Mouse (Mus musculus) embryonic facial prominence, embryonic 12.5 days (tissue): Measurements from ENCODE around the gene Fhad1. TPM values are rescaled to one million over a fixed set of nuclear protein-coding genes. Genes with fewer than 3 reads are reported as not detected.

Source experiments
- ATAC-seq: fragments of 200-750 bp; cut with Nextera tagmentation; 2 replicates; pipeline ENCODE4 v1.8.0; 2017; ENCODE audit not compliant: insufficient number of reproducible peaks, insufficient read depth, low FRiP score, low TSS enrichment
- H3K27ac ChIP-seq: fragments of 300-500 bp; sonication (generic); 2 replicates; pipeline ENCODE4 v1.5.1; 2016; ENCODE audit warnings: mild to moderate bottlenecking
- H3K27me3 ChIP-seq: fragments of 300-500 bp; sonication (generic); 2 replicates; pipeline ENCODE4 v1.6.1; 2016; ENCODE audit warnings: mild to moderate bottlenecking, moderate library complexity
- H3K36me3 ChIP-seq: fragments of 300-500 bp; sonication (generic); 2 replicates; pipeline ENCODE4 v1.6.1; 2016; ENCODE audit warnings: mild to moderate bottlenecking
- H3K4me1 ChIP-seq: fragments of 300-500 bp; sonication (generic); 2 replicates; pipeline ENCODE4 v1.6.1; 2016
- H3K4me2 ChIP-seq: fragments of 300-500 bp; sonication (generic); replicated peaks from 2 replicates; pipeline ENCODE4 v1.6.1; 2016; ENCODE audit warnings: mild to moderate bottlenecking, moderate library complexity
- H3K4me3 ChIP-seq: fragments of 300-500 bp; sonication (generic); 2 replicates; pipeline ENCODE4 v1.5.1; 2016; ENCODE audit warnings: mild to moderate bottlenecking
- H3K9ac ChIP-seq: fragments of 300-500 bp; sonication (generic); 2 replicates; pipeline ENCODE4 v1.6.1; 2016; ENCODE audit warnings: mild to moderate bottlenecking, moderate library complexity
- H3K9me3 ChIP-seq: fragments of 300-500 bp; sonication (generic); 2 replicates; pipeline ENCODE4 v1.6.1; 2016; ENCODE audit warnings: mild to moderate bottlenecking, moderate library complexity
- WGBS: fragments of 180-500 bp; shearing (Covaris S2); methylation state at CpG from one replicate; pipeline ENCODE4 v1.1.7; 2016; 5-methylcytosine and 5-hydroxymethylcytosine counted together
- polyA plus RNA-seq: library from polyadenylated mRNA; unstranded; fragments of >200 nt; fragmentation: Nextera tagmentation; extraction: Ambion mirVana; gene quantifications from 2 replicates; pipeline ENCODE4 v1.2.1, GENCODE M21; 2016

Gene Fhad1
- polyA plus RNA-seq, 1 experiment from 2014 or later, result 1.9 TPM

DNA sequence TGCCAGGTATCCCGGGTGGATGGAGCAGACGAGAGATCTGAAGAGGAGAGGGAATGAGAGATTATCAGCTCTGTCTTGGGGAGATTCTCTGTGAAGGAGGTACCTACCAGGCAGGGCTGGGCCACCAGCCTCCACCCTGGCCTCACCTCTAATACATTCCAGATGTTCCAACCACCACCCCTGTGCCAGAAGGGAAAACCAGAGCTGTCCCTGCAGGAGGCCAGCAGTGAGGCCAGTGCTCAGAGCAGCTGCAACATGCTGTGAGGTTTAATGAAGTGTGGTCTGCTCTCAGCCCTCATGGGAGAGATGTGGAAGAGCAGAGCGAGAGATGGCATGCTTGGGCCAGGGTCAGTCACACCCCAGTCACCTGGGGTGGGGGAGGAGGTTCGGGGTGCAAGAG is 23.0 kb upstream of the Fhad1 start:
- 35% methylated on average over 4 of the region's 4 CpGs for WGBS
- Histone ChIP-seq H3K27me3 (no peaks in the 10 kb centered on the region), H3K4me2 (no peak overlapping the region), H3K9me3 (no peaks in the 10 kb centered on the region), H3K9ac (no peak overlapping the region), H3K4me3 (no peak overlapping the region), H3K4me1 (peaks cover 29% of the 10 kb centered on the region), H3K27ac (no peak overlapping the region), H3K36me3 (no peaks in the 10 kb centered on the region)
- ATAC-seq, result no peak

DNA sequence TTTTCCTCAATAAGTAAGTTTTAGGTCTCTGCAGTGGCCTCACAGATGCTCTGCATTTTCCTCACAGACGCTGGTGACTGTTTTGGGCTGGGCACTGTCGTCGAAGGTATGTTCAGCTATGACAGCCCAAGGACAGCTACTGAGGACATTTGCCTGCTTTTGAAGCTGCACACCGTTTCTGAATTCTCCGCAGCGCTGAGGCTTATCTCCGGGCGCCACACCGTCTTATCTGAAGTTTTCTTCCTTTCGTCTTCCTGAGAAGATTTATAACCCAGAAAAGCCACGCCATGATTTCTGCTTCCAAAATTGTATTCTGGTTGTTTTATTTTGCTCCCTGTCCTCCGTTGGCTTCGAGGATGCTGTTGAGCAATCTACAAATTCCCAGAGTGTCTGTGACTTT is 13.7 kb upstream of the Fhad1 start:
- WGBS, result 89% methylated on average over 13 of the region's 13 CpGs
- Histone ChIP-seq H3K9ac (no peak overlapping the region), H3K36me3 (no peaks in the 10 kb centered on the region), H3K4me2 (no peak overlapping the region), H3K4me1 (no peaks in the 10 kb centered on the region), H3K4me3 (no peak overlapping the region), H3K27me3 (no peaks in the 10 kb centered on the region), H3K9me3 (no peaks in the 10 kb centered on the region), H3K27ac (no peak overlapping the region)
- ATAC-seq, result no peak

DNA sequence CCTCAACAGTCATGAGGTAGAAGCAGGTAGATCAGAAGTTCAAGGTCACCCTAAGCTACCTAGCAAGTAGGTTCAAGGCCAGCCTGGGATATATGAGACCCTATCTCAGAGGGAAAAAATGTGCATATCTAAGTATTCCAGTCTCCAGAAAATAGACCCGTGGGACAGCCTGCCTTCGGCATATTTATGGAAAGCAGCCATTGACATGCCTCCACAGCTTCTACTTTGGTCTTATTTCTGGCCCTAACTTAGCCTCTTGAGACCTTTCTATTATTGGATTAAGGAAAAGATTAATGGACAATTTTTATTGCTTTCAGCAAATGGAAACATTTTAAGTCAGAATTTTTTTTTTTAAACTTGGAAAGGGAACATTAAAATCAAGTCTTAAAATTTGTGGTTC is 12.1 kb upstream of the Fhad1 start:
- 75% methylated on average over 2 of the region's 2 CpGs for WGBS

DNA sequence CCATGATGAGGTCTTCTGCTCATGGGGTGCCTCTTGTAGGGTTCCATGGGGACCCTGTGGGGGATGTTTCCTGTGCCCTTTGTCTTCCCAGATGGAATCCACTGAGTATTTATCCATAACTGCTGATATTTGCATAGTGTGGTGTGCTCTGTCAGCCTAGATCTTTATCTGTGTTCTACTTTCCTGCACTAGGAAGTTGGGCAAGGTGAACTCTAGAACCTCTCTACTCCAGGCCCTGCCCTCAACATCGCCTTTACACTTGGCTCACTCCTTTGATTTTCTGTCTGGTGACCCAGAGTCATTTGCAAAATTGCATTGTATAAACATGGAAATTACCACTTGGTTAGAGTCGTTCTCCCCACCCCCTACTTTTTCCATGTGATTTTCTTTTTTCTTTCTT is 9.7 kb upstream of the Fhad1 start:
- 96% methylated on average over 2 of the region's 2 CpGs for WGBS
- Histone ChIP-seq H3K4me2 (no peak overlapping the region), H3K36me3 (no peaks in the 10 kb centered on the region), H3K9ac (no peak overlapping the region), H3K27ac (no peak overlapping the region), H3K27me3 (no peaks in the 10 kb centered on the region), H3K4me3 (no peak overlapping the region), H3K9me3 (no peaks in the 10 kb centered on the region), H3K4me1 (no peaks in the 10 kb centered on the region)
- no peak for ATAC-seq

More for the DNA sequence above, 12.1 kb upstream of the Fhad1 start:
- no peak overlapping the region for H3K4me2 ChIP-seq
- no peaks in the 10 kb centered on the region for H3K4me1 ChIP-seq
- no peaks in the 10 kb centered on the region for H3K9me3 ChIP-seq
- H3K4me3 ChIP-seq, result no peak overlapping the region
- ATAC-seq, result no peak
- H3K27me3 ChIP-seq, result no peaks in the 10 kb centered on the region
- H3K36me3 ChIP-seq, result no peaks in the 10 kb centered on the region
- H3K9ac ChIP-seq, result no peak overlapping the region
- no peak overlapping the region for H3K27ac ChIP-seq

DNA sequence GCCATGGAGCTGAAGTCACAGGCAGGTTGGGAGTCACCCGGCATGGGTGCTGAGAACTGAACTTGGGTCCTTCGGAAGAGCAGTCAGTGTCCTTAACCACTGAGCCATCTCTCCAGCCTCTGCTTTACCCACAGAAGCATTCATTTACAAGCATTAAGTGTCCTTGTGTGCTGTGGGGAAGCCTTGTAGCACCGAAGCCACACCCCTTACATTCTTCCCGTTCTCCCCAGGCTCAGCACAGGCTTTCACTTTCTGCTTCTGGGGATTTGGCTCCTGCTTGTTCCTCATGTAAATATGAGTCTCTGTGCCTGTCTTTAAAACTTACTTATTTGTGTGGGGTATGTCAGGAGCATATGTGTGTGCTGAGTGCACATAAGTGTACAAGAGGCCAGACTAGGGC is 8.3 kb upstream of the Fhad1 start:
- Histone ChIP-seq H3K27me3 (no peaks in the 10 kb centered on the region), H3K4me2 (no peak overlapping the region), H3K4me1 (no peaks in the 10 kb centered on the region), H3K9ac (no peak overlapping the region), H3K9me3 (no peaks in the 10 kb centered on the region), H3K36me3 (no peaks in the 10 kb centered on the region), H3K27ac (no peak overlapping the region), H3K4me3 (no peak overlapping the region)
- 71% methylated on average over 4 of the region's 4 CpGs for WGBS
- ATAC-seq, result no peak

DNA sequence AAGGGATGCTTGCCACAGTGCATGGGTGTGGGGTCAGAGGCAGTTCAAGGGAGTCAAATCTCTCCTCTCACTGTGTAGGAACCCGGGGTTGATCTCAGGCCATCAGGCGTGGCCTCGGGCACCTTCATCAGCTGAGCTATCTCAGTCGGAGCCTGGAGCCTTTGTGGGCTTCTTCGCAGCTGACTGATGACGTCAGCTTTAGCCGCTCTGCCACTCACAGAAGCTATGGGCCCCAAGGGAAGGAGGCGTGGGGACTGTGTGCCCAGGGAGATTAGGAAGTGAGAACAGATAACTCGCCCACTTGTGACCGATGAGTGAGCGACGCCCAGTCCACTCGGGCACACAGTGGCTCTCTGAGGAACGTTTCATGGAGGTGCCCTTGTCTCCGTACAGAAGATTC is 2.8 kb upstream of the Fhad1 start:
- no peaks in the 10 kb centered on the region for H3K36me3 ChIP-seq
- no peaks in the 10 kb centered on the region for H3K9me3 ChIP-seq
- H3K4me2 ChIP-seq, result no peak overlapping the region
- H3K27me3 ChIP-seq, result peaks cover 14% of the 10 kb centered on the region
- no peak overlapping the region for H3K27ac ChIP-seq
- no peak overlapping the region for H3K4me3 ChIP-seq
- WGBS, result 64% methylated on average over 15 of the region's 15 CpGs
- peaks cover 22% of the 10 kb centered on the region for H3K4me1 ChIP-seq
- ATAC-seq, result no peak
- H3K9ac ChIP-seq, result no peak overlapping the region

DNA sequence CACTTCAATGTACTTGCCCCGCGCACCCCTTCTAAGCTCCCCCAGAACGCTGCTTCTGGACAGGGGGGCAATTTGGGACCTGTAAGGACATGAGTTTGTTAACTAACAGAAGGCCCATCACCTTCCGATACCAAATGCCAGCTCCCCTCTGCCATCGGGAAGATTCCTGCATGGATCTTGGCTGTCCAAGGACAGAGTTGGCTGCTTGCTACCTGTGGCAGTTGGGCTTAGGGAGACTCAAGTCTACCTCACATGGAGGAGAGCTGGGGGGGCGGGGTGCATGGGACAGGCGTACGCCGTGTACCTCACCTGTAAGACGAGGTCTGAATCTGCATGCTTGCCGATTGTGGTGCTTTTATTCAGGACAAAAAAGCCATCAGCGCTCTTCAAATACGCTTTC is 3.6 kb downstream of the Fhad1 start:
- no peak for ATAC-seq
- Histone ChIP-seq H3K27me3 (peaks cover 12% of the 10 kb centered on the region), H3K27ac (no peak overlapping the region), H3K4me3 (no peak overlapping the region), H3K9me3 (no peaks in the 10 kb centered on the region), H3K36me3 (no peaks in the 10 kb centered on the region), H3K9ac (no peak overlapping the region), H3K4me2 (no peak overlapping the region), H3K4me1 (peaks cover 15% of the 10 kb centered on the region)
- WGBS, result 91% methylated on average over 13 of the region's 13 CpGs

DNA sequence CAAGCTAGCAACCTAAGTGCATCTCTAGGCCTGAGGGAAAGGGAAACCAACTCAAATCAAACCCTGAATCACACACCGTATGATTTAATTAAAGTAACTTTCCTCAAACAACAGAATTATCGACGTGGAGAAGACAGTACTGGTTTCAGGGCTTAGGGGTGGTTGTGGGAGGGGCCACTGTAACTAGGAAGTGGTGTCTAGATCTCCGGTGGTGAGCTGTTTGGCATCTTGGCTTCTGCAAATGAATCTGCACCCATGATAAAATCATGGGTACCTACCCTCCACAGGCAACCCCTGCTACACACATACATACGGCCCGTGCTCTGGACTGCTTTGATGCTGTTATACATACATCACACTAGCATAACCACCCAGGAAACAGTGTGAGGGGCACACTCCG is 4.4 kb downstream of the Fhad1 start:
- no peak overlapping the region for H3K9ac ChIP-seq
- no peak overlapping the region for H3K4me3 ChIP-seq
- peaks cover 10% of the 10 kb centered on the region for H3K4me1 ChIP-seq
- peaks cover 7% of the 10 kb centered on the region; the same call in 1 of the 2 replicates for H3K27me3 ChIP-seq
- WGBS, result 73% methylated on average over 7 of the region's 7 CpGs
- no peak overlapping the region for H3K27ac ChIP-seq
- no peaks in the 10 kb centered on the region for H3K36me3 ChIP-seq
- no peak for ATAC-seq
- no peak overlapping the region for H3K4me2 ChIP-seq
- no peaks in the 10 kb centered on the region for H3K9me3 ChIP-seq

DNA sequence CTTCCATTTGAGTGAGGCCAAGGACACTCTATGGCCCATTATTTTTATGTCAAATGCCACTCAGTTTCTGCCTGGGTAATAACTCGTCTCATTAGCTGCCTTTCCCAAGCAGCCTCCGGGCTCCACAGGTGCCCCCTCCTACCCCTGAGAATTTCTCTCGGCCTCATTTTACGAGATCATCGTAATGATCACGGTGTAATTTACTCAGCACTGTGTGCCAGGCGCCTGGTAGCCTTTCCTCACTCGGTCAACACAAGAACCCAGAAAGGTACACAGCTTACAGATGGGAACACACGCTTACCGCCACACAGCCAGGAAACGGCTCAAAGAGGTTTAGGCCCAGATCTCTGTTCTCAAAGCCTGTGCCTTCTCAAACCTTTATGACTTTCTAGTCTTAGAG is 6.7 kb downstream of the Fhad1 start:
- no peak overlapping the region for H3K9ac ChIP-seq
- no peaks in the 10 kb centered on the region for H3K4me1 ChIP-seq
- no peaks in the 10 kb centered on the region for H3K9me3 ChIP-seq
- no peak overlapping the region for H3K4me3 ChIP-seq
- H3K36me3 ChIP-seq, result no peaks in the 10 kb centered on the region
- 75% methylated on average over 11 of the region's 11 CpGs for WGBS
- no peak overlapping the region for H3K4me2 ChIP-seq
- no peak for ATAC-seq
- no peak overlapping the region for H3K27ac ChIP-seq
- H3K27me3 ChIP-seq, result no peaks in the 10 kb centered on the region

DNA sequence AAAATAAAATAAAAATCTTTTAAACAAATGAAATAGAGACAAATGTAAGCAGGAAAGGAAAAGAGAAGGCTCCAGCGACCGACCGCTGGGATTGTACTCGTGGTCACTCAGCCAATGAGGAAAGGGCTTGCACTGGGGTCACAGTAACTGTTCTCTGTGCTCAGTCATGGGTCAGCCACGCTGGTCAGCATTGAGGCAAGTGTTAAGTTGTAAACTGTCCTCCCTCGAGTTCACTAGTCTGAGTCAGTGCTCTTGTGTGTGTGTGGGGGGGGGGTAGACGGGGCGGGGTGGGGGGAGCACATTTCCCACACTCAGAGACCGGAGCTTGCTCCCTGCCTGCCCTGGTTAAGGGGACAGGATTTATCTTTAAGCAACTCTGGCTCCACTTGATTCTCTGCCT is 14.3 kb downstream of the Fhad1 start:
- no peak overlapping the region for H3K9ac ChIP-seq
- no peak overlapping the region for H3K4me2 ChIP-seq
- ATAC-seq, result no peak
- no peak overlapping the region for H3K4me3 ChIP-seq
- no peak overlapping the region for H3K27ac ChIP-seq
- H3K9me3 ChIP-seq, result no peaks in the 10 kb centered on the region
- no peaks in the 10 kb centered on the region for H3K27me3 ChIP-seq
- WGBS, result 66% methylated on average over 9 of the region's 9 CpGs
- H3K4me1 ChIP-seq, result no peaks in the 10 kb centered on the region
- no peaks in the 10 kb centered on the region for H3K36me3 ChIP-seq

DNA sequence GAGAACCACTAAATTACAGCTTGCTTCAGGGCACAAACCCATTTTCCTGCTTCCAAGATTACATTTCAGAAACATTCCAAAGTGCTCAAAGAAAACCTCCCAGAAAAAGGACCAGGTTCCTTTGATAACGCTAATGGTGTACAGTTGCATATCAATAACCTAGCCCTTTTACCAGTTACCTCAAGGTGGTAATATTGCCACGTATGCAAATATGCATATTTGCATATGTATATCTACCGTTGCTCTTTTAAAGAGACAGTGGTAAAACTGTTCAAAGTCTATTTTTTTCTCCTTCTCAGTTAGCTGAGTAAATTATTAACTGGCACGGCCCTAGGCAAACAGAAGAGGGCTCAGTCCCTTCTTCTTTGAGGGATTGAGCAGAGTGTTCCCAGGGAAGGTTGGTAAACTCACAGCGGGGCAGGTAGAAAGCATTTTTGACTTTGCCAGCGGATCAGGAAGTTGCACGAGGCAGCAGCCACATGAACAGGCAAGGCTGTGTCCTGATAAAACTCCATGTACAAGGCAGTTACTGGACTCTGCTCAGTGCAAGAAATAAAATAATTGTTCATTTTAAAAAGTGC is 15.3 kb downstream of the Fhad1 start:
- Histone ChIP-seq H3K4me2 (no peak overlapping the region), H3K36me3 (no peaks in the 10 kb centered on the region), H3K9me3 (no peaks in the 10 kb centered on the region), H3K27me3 (no peaks in the 10 kb centered on the region), H3K27ac (no peak overlapping the region), H3K4me1 (no peaks in the 10 kb centered on the region), H3K9ac (no peak overlapping the region), H3K4me3 (no peak overlapping the region)
- ATAC-seq, result no peak
- WGBS, result 59% methylated on average over 7 of the region's 7 CpGs

DNA sequence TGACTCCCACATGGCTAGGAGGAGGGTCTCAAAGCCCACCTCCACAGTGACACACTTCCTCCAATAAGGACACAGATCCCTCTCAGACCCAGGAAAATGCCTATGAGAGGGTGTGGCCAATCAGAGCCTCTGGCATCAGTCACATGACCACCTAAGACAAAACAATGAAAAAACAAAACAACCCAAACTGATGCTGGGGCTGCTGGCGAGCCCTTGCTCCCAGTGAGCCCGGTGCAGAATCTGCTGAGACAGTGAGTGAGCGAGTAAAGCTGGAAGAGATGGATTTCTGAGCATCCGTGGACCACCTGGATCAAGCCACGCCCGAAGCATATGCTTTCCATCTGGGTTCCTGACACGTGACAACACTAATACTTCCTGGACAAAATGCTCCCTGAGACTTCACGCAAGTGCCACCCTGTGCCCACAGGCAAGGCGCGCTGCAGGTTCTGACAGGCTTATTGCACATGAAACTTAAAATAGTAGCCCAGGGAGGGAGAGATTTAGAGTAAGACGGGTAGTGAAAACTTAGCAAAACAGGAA is 16.5 kb downstream of the Fhad1 start:
- 0 out of 2 replicates have a peak, but pooled peaks have one; percentile 49 for ATAC-seq
- WGBS, result 17% methylated on average over 11 of the region's 11 CpGs

More for the DNA sequence above, 16.5 kb downstream of the Fhad1 start:
- no peaks in the 10 kb centered on the region for H3K4me1 ChIP-seq
- H3K4me2 ChIP-seq, result peak overlapping the region; percentile 41
- H3K27ac ChIP-seq, result no peak overlapping the region
- H3K36me3 ChIP-seq, result no peaks in the 10 kb centered on the region
- no peaks in the 10 kb centered on the region for H3K27me3 ChIP-seq
- H3K9ac ChIP-seq, result no peak overlapping the region
- peak overlapping the region; percentile 19 for H3K4me3 ChIP-seq
- H3K9me3 ChIP-seq, result no peaks in the 10 kb centered on the region
